Mouse (Mus musculus) brown adipose tissue, adult 24 weeks (tissue): ENCODE data around the gene Gm21985. TPM values are rescaled to one million over a fixed set of nuclear protein-coding genes. Genes with fewer than 3 reads are reported as not detected.
A peak's percentile ranks its signal among the peaks of the same experiment; 100 is the strongest.
"Not testable (repeated sequence)": the region's sequence is repeated elsewhere in the genome, so short reads cannot be mapped to it uniquely, and the experiment has no call there.

Experiments
- H3K27ac ChIP-seq: fragments of 200-500 bp; replicated peaks from 2 replicates; pipeline ENCODE4 v1.5.1; 2012; ENCODE audit warnings: low read depth, mild to moderate bottlenecking, low read length
- H3K4me1 ChIP-seq: fragments of 200-500 bp; 2 replicates; pipeline ENCODE4 v1.6.1; 2012; ENCODE audit warnings: low read length, mixed read lengths; ENCODE audit not compliant: control insufficient read depth, insufficient read depth, insufficient read length
- H3K4me3 ChIP-seq: fragments of 200-500 bp; 2 replicates; pipeline ENCODE4 v1.5.1; 2012; ENCODE audit warnings: low read depth, mild to moderate bottlenecking, low read length, moderate library complexity; ENCODE audit not compliant: insufficient read depth
- polyA plus RNA-seq: library from polyadenylated mRNA; stranded (reverse); fragments of >200 nt; gene quantifications from 2 replicates; pipeline ENCODE4 v1.2.4, GENCODE M21; 2012; ENCODE audit not compliant: missing spikeins, insufficient read depth, insufficient read length

The Gm21985 gene
- polyA plus RNA-seq, 1 experiment: not detected

DNA sequence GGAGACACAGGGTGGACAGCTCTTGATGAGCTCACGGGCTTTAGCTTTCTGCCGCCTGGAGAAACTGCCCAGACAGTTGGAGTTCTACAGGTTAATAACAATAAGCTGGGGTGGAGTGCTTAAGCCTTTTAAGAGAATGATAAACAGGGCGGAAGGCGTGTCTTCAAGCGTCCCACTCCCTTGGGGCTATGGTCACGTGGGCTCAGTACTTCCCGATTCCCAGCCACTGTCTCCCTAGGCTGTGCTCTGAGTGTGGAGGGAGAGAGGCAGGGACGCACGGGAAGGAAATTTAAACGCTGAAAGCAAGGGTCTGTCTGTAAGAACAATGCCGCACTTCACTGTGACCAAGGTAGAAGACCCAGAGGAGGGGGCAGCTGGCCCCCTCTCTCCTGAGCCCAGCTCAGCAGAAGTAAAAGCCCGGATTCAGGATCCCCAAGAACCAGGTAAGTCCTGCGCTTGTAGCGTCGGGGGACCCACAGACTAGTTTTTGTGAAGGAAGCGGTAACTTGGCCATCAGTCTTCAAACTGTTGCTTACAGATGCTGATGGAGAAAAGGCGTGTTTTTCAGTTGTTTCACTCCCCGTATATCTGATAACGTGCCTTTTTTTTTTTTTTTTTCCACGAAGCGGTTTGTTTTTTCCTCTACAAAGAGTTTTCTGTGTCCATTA lies 18.4 kb downstream of the Gm21985 start:
- Histone ChIP-seq H3K4me3 (peak overlapping the region; percentile 66), H3K27ac (0 out of 2 replicates have a peak overlapping the region, but pooled peaks have one; percentile 18), H3K4me1 (peaks cover 3% of the 10 kb centered on the region)

- H3K4me1 ChIP-seq: peaks cover 3% of the 10 kb centered on the region
- no peak overlapping the region for H3K27ac ChIP-seq
- H3K4me3 ChIP-seq: peak overlapping the region; percentile 66; the same call in 1 of the 2 replicates
Observed at GRCm38 (mm10) chr2:112285031-112285390, 18.9 kb downstream of the Gm21985 start.

- H3K4me1 ChIP-seq, H3K4me3 ChIP-seq, H3K27ac ChIP-seq: not testable (repeated sequence)
Observed at GRCm38 (mm10) chr2:112286062-112286461, 19.9 kb downstream of the Gm21985 start.

- Histone ChIP-seq H3K27ac (no peak overlapping the region), H3K4me1 (peaks cover 3% of the 10 kb centered on the region), H3K4me3 (no peak overlapping the region)
Observed at GRCm38 (mm10) chr2:112287059-112287458, 20.9 kb downstream of the Gm21985 start.

- no peak overlapping the region for H3K4me3 ChIP-seq
- H3K4me1 ChIP-seq: no peaks in the 10 kb centered on the region; the same call in 1 of the 2 replicates
- H3K27ac ChIP-seq: no peak overlapping the region
Observed at GRCm38 (mm10) chr2:112289507-112289906, 23.4 kb downstream of the Gm21985 start.

DNA sequence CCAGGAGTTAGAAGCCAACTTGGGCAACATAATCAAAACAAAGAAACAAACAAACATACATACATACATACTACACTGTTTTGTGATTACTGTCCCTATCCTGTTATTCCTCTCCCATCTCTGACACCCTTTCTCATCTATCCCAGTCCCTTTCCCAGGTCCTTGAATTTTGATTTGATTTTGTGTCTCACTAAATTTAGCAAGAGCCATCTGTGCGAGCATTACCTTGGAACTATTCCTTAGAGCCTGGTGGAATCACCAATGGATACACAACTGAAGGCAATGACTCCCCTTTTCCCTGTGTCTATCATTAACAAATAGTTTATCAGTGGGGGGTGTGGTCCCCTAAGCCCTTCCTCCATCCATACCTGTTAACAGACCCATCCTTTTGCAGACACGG lies 26.7 kb downstream of the Gm21985 start:
- no peak overlapping the region for H3K4me3 ChIP-seq
- H3K4me1 ChIP-seq: peaks cover 2% of the 10 kb centered on the region
- H3K27ac ChIP-seq: no peak overlapping the region

- Histone ChIP-seq H3K27ac (no peak overlapping the region), H3K4me1 (peaks cover 2% of the 10 kb centered on the region; the same call in 1 of the 2 replicates), H3K4me3 (no peak overlapping the region)
Observed at GRCm38 (mm10) chr2:112296211-112296610, 30.1 kb downstream of the Gm21985 start.

- peaks cover 2% of the 10 kb centered on the region; the same call in 1 of the 2 replicates for H3K4me1 ChIP-seq
- H3K27ac ChIP-seq: no peak overlapping the region
Observed at GRCm38 (mm10) chr2:112298221-112298620, 32.1 kb downstream of the Gm21985 start.

DNA sequence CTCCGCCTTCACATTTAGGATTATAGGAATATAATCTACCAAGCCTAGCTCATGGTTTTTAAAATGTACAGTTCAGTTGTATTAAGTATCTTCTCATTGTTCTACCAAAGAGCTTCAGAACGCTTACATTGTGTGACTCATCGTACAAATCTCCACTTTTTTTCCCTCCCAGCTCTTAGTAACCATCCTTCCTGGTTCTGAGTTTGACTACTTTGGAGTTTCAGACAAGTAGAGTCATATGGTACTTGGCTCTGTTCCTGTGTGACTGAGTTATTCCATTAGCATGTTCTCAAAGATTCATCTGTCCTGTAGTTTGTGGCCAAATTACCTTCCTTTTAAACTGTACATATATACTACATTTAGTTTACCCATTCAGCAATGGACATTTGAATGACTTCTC lies 42.6 kb downstream of the Gm21985 start:
- no peak overlapping the region for H3K4me3 ChIP-seq
- H3K4me1 ChIP-seq: peaks cover 9% of the 10 kb centered on the region
- H3K27ac ChIP-seq: no peak overlapping the region

More at GRCm38 (mm10) chr2:112298221-112298620, 32.1 kb downstream of the Gm21985 start:
- no peak overlapping the region for H3K4me3 ChIP-seq

GRCm38 (mm10) chr2:112309161-112309600 lies 43.1 kb downstream of the Gm21985 start:
- H3K27ac ChIP-seq: 0 out of 2 replicates have a peak overlapping the region, but pooled peaks have one; percentile 22
- no peak overlapping the region for H3K4me3 ChIP-seq
- peaks cover 9% of the 10 kb centered on the region for H3K4me1 ChIP-seq

DNA sequence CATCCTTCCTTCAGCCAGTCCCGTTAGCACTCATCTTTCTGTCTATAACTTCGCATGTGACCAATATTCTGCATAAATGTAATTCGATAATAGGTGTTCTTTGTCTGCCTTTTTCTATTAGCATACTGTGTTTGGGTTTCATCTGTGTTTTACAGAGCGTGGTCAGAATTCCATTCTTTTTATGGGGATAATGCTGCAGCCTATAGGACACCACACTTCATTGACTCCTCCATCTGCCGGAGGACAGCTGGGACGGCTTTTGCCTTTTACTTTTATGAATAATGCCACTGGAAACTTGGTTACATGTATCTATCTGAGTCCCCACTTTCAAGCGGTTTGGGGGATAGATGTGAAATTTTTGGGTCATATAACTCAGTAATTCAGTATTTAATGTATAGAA lies 49.5 kb downstream of the Gm21985 start:
- Histone ChIP-seq H3K4me1 (no peaks in the 10 kb centered on the region), H3K4me3 (no peak overlapping the region), H3K27ac (no peak overlapping the region)

- Histone ChIP-seq H3K4me1 (no peaks in the 10 kb centered on the region), H3K27ac (no peak overlapping the region), H3K4me3 (no peak overlapping the region)
Observed at GRCm38 (mm10) chr2:112318227-112318626, 52.1 kb downstream of the Gm21985 start.

GRCm38 (mm10) chr2:112318905-112319304 lies 52.8 kb downstream of the Gm21985 start:
- no peak overlapping the region for H3K4me3 ChIP-seq
- H3K4me1 ChIP-seq: no peaks in the 10 kb centered on the region
- H3K27ac ChIP-seq: no peak overlapping the region

- H3K27ac ChIP-seq: no peak overlapping the region
- no peaks in the 10 kb centered on the region for H3K4me1 ChIP-seq
- no peak overlapping the region for H3K4me3 ChIP-seq
Observed at GRCm38 (mm10) chr2:112328069-112328777, 62.1 kb downstream of the Gm21985 start.

DNA sequence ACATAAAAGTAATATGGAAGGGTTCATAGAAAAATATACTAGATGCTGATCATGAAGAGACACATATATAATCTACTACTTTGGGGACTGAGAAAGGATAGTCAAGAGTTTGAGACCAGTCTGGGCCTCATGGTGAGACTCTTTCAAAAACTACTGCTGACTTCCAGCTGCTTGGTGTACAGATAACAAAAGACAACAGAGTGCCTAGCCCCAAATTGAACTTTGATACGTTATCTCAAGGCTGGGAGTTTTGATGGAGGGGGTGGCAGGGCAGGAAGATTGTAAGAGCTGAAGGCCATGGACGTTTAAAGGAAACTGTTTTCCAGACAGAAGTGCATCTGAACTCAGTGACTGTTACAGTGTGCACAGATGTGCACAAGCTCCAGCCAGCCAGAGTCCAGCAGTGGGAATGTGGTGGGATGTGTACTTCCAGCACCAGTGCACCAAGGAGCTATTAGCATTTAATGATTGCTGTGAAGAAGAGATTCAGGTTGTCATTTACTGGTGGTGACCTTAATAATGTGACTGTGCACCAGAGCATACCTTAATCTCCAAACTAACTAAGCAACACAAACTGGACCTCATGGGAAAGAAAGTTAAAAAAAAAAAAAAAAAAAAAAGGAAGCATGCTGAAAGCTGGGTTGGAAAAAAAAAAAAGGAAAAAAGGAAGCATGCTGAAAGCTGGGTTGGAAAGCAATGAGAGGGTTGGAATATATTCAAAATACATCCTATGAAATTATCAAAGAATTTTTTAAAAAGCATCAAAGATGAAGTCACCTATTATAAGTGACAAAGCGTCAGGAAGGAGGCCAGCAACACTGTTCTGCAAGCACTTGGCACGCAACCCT lies 66.2 kb downstream of the Gm21985 start:
- no peaks in the 10 kb centered on the region for H3K4me1 ChIP-seq
- H3K4me3 ChIP-seq: no peak overlapping the region
- no peak overlapping the region for H3K27ac ChIP-seq
